Mouse (Mus musculus): ENCODE data around the gene Tectb. TPM values are rescaled to one million over a fixed set of nuclear protein-coding genes. Genes with fewer than 3 reads are reported as not detected.

The Tectb gene
- polyA plus RNA-seq, 1 experiment from 2014 or later = not detected

GRCm38 (mm10) chr19:55219359-55219758, 38.8 kb downstream of the Tectb start:
- Histone ChIP-seq H3K4me2 (ENCODE audit: low read length) (peak overlapping the region; percentile 81; the same call in 1 of the 2 replicates), H3K4me1 (ENCODE audit: control insufficient read depth in 2 of 2, insufficient read depth in 2 of 2, low read length in 2 of 2) (peaks cover 5 to 9% of the 10 kb centered on the region in 2 experiments; a peak in 2 of 4 replicates), H3K4me3 (ENCODE audit: control insufficient read depth in 1 of 2, insufficient read depth in 1 of 2, low read depth in 1 of 2, low read length in 2 of 2) (no peak overlapping the region), H3K36me3 (ENCODE audit: control insufficient read depth, insufficient read depth, low read length) (no peaks in the 10 kb centered on the region), H3K27me3 (ENCODE audit: control insufficient read depth, insufficient read depth, low read length) (no peaks in the 10 kb centered on the region), H3K9ac (ENCODE audit: low read length) (no peak overlapping the region), H3K27ac (replicated peaks in 1 of 2; ENCODE audit: control insufficient read depth in 1 of 2, insufficient read depth in 1 of 2, low read depth in 2 of 2, low read length in 2 of 2) (no peak overlapping the region), H3K9me3 (ENCODE audit: control insufficient read depth, low read length) (no peaks in the 10 kb centered on the region)
- WGBS = 67% methylated on average over 8 of the region's 8 CpGs
- no peak for ATAC-seq (ENCODE audit: insufficient number of reproducible peaks, insufficient read depth, low FRiP score, low read depth)

DNA sequence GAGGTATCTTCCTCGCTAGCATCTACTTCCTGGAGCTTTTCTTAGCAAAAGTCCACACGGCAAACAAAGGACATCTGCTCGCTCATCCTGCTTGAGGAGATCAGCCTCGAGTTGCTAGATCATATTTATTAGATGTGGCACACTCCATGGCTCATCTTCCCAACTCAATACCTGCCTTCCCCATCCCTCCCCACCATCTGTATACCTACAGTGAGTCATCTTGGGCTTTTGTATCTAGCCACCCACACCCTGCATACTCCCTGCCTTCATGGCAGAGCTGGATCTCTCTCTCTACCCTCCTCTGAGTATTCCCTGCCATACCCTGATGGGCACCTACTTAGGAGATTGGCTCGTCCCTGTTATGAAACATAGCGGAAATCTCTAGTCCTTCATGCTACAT, 40.7 kb downstream of the Tectb start:
- H3K27me3 ChIP-seq (ENCODE audit: control insufficient read depth, insufficient read depth, low read length) = no peaks in the 10 kb centered on the region
- 77% methylated on average over 6 of the region's 6 CpGs for WGBS
- H3K9me3 ChIP-seq (ENCODE audit: control insufficient read depth, low read length) = no peaks in the 10 kb centered on the region
- no peak overlapping the region for H3K4me3 ChIP-seq (ENCODE audit: control insufficient read depth in 1 of 2, insufficient read depth in 1 of 2, low read depth in 1 of 2, low read length in 2 of 2)
- H3K4me1 ChIP-seq (ENCODE audit: control insufficient read depth in 2 of 2, insufficient read depth in 2 of 2, low read length in 2 of 2) = peaks cover 5 to 9% of the 10 kb centered on the region in 2 experiments; a peak in 2 of 4 replicates
- no peaks in the 10 kb centered on the region for H3K36me3 ChIP-seq (ENCODE audit: control insufficient read depth, insufficient read depth, low read length)
- H3K4me2 ChIP-seq (ENCODE audit: low read length) = no peak overlapping the region
- no peak overlapping the region for H3K27ac ChIP-seq (replicated peaks in 1 of 2; ENCODE audit: control insufficient read depth in 1 of 2, insufficient read depth in 1 of 2, low read depth in 2 of 2, low read length in 2 of 2)
- H3K9ac ChIP-seq (ENCODE audit: low read length) = no peak overlapping the region
- ATAC-seq (ENCODE audit: insufficient number of reproducible peaks, insufficient read depth, low FRiP score, low read depth) = no peak

DNA sequence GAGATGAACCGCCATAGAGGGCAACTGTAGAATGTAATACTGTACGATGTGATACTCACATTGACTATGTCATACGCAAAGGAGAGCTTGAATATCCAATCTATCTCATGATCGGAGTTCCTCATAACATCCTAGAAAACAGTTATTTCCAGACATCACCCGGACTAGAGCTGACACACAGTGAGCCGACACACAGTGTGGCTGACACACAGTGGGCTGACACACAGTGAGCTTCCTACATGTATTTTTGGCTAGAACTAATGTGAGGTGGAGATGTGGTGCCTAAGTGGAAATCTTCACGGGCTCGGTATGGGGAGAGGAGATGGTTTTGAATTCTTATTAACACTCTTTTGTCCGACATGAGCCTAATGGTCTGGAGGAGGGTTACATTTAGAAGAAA, 41.7 kb downstream of the Tectb start:
- Histone ChIP-seq H3K27ac (replicated peaks in 1 of 2; ENCODE audit: control insufficient read depth in 1 of 2, insufficient read depth in 1 of 2, low read depth in 2 of 2, low read length in 2 of 2) (no peak overlapping the region), H3K4me1 (ENCODE audit: control insufficient read depth in 2 of 2, insufficient read depth in 2 of 2, low read length in 2 of 2) (peaks cover 5 to 9% of the 10 kb centered on the region in 2 experiments; a peak in 2 of 4 replicates), H3K9ac (ENCODE audit: low read length) (no peak overlapping the region), H3K4me3 (ENCODE audit: control insufficient read depth in 1 of 2, insufficient read depth in 1 of 2, low read depth in 1 of 2, low read length in 2 of 2) (no peak overlapping the region), H3K27me3 (ENCODE audit: control insufficient read depth, insufficient read depth, low read length) (no peaks in the 10 kb centered on the region), H3K36me3 (ENCODE audit: control insufficient read depth, insufficient read depth, low read length) (no peaks in the 10 kb centered on the region), H3K9me3 (ENCODE audit: control insufficient read depth, low read length) (no peaks in the 10 kb centered on the region), H3K4me2 (ENCODE audit: low read length) (no peak overlapping the region)
- WGBS = 83% methylated on average over 9 of the region's 9 CpGs
- ATAC-seq (ENCODE audit: insufficient number of reproducible peaks, insufficient read depth, low FRiP score, low read depth) = no peak

DNA sequence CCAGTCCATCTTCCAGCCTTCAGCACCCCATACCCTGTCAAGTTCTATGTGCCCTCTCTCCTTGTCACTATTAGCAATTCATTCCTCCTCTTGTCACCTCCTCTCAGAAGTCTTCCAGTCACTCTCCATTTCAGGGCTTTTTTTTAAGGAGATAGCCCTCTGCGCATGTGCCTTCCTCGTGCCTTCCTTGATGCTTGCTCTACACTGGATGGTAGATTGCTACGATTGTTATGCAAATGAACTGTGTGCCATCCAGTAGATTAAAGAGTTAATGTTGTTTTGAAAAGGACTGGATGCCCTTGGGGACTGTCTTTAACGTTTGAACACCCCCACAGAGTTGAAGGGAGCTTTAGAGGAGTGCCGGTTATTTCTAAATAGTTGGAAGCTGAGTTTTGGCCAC, 46.1 kb downstream of the Tectb start:
- ATAC-seq (ENCODE audit: insufficient number of reproducible peaks, insufficient read depth, low FRiP score, low read depth) = no peak
- Histone ChIP-seq H3K4me1 (ENCODE audit: control insufficient read depth in 2 of 2, insufficient read depth in 2 of 2, low read length in 2 of 2) (peaks cover 0 to 5% of the 10 kb centered on the region in 2 experiments; a peak in 2 of 4 replicates), H3K9ac (ENCODE audit: low read length) (no peak overlapping the region), H3K4me3 (ENCODE audit: control insufficient read depth in 1 of 2, insufficient read depth in 1 of 2, low read depth in 1 of 2, low read length in 2 of 2) (no peak overlapping the region), H3K4me2 (ENCODE audit: low read length) (no peak overlapping the region), H3K27ac (replicated peaks in 1 of 2; ENCODE audit: control insufficient read depth in 1 of 2, insufficient read depth in 1 of 2, low read depth in 2 of 2, low read length in 2 of 2) (no peak overlapping the region), H3K9me3 (ENCODE audit: control insufficient read depth, low read length) (no peaks in the 10 kb centered on the region), H3K36me3 (ENCODE audit: control insufficient read depth, insufficient read depth, low read length) (no peaks in the 10 kb centered on the region), H3K27me3 (ENCODE audit: control insufficient read depth, insufficient read depth, low read length) (no peaks in the 10 kb centered on the region)
- 64% methylated on average over 5 of the region's 5 CpGs for WGBS

GRCm38 (mm10) chr19:55227135-55227534, 46.6 kb downstream of the Tectb start:
- Histone ChIP-seq H3K9ac (ENCODE audit: low read length) (no peak overlapping the region), H3K27me3 (ENCODE audit: control insufficient read depth, insufficient read depth, low read length) (no peaks in the 10 kb centered on the region), H3K4me3 (ENCODE audit: control insufficient read depth in 1 of 2, insufficient read depth in 1 of 2, low read depth in 1 of 2, low read length in 2 of 2) (no peak overlapping the region), H3K4me2 (ENCODE audit: low read length) (no peak overlapping the region), H3K4me1 (ENCODE audit: control insufficient read depth in 2 of 2, insufficient read depth in 2 of 2, low read length in 2 of 2) (peaks cover 1 to 5% of the 10 kb centered on the region in 2 experiments; a peak in 3 of 4 replicates), H3K27ac (replicated peaks in 1 of 2; ENCODE audit: control insufficient read depth in 1 of 2, insufficient read depth in 1 of 2, low read depth in 2 of 2, low read length in 2 of 2) (no peak overlapping the region), H3K9me3 (ENCODE audit: control insufficient read depth, low read length) (no peaks in the 10 kb centered on the region), H3K36me3 (ENCODE audit: control insufficient read depth, insufficient read depth, low read length) (no peaks in the 10 kb centered on the region)
- 71% methylated on average over 7 of the region's 7 CpGs for WGBS
- no peak for ATAC-seq (ENCODE audit: insufficient number of reproducible peaks, insufficient read depth, low FRiP score, low read depth)

- Histone ChIP-seq H3K36me3 (ENCODE audit: control insufficient read depth, insufficient read depth, low read length) (no peaks in the 10 kb centered on the region), H3K4me1 (ENCODE audit: control insufficient read depth in 2 of 2, insufficient read depth in 2 of 2, low read length in 2 of 2) (peaks cover 3 to 5% of the 10 kb centered on the region in 2 experiments; a peak in 3 of 4 replicates), H3K27me3 (ENCODE audit: control insufficient read depth, insufficient read depth, low read length) (no peaks in the 10 kb centered on the region), H3K27ac (replicated peaks in 1 of 2; ENCODE audit: control insufficient read depth in 1 of 2, insufficient read depth in 1 of 2, low read depth in 2 of 2, low read length in 2 of 2) (no peak overlapping the region), H3K9ac (ENCODE audit: low read length) (no peak overlapping the region), H3K4me2 (ENCODE audit: low read length) (no peak overlapping the region), H3K9me3 (ENCODE audit: control insufficient read depth, low read length) (no peaks in the 10 kb centered on the region), H3K4me3 (ENCODE audit: control insufficient read depth in 1 of 2, insufficient read depth in 1 of 2, low read depth in 1 of 2, low read length in 2 of 2) (no peak overlapping the region)
- 68% methylated on average over 10 of the region's 10 CpGs for WGBS
- no peak for ATAC-seq (ENCODE audit: insufficient number of reproducible peaks, insufficient read depth, low FRiP score, low read depth)
Observed at GRCm38 (mm10) chr19:55231081-55231480, 50.5 kb downstream of the Tectb start.

DNA sequence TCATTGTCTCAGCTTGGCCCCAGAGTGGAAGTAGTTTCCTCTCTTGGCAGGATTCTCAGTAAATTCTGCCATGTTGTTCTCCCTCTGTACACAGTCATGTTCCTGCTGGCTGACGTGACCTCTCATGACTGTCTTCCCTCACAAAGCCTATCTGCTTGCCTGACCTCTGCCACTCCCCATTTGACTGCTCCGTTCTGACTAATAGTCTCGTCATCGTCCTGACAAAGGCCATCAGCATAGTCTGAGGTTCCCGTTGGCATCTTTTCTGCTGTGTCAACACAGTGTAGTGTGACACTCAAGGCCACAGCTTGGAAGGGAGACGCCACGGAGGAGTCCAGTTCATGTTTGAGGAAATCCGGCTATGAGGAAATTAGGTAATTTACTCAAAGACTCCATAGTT, 51.6 kb downstream of the Tectb start:
- Histone ChIP-seq H3K27me3 (ENCODE audit: control insufficient read depth, insufficient read depth, low read length) (no peaks in the 10 kb centered on the region), H3K9ac (ENCODE audit: low read length) (no peak overlapping the region), H3K36me3 (ENCODE audit: control insufficient read depth, insufficient read depth, low read length) (no peaks in the 10 kb centered on the region), H3K27ac (replicated peaks in 1 of 2; ENCODE audit: control insufficient read depth in 1 of 2, insufficient read depth in 1 of 2, low read depth in 2 of 2, low read length in 2 of 2) (peak overlapping the region in 1 of 2 experiments; percentile 56; a peak in 2 of 4 replicates), H3K4me2 (ENCODE audit: low read length) (no peak overlapping the region), H3K4me1 (ENCODE audit: control insufficient read depth in 2 of 2, insufficient read depth in 2 of 2, low read length in 2 of 2) (peaks cover 3 to 5% of the 10 kb centered on the region in 2 experiments; a peak in 3 of 4 replicates), H3K9me3 (ENCODE audit: control insufficient read depth, low read length) (no peaks in the 10 kb centered on the region), H3K4me3 (ENCODE audit: control insufficient read depth in 1 of 2, insufficient read depth in 1 of 2, low read depth in 1 of 2, low read length in 2 of 2) (no peak overlapping the region)
- 34% methylated on average over 8 of the region's 8 CpGs for WGBS
- 0 out of 2 replicates have a peak, but pooled peaks have one; percentile 47 for ATAC-seq (ENCODE audit: insufficient number of reproducible peaks, insufficient read depth, low FRiP score, low read depth)

DNA sequence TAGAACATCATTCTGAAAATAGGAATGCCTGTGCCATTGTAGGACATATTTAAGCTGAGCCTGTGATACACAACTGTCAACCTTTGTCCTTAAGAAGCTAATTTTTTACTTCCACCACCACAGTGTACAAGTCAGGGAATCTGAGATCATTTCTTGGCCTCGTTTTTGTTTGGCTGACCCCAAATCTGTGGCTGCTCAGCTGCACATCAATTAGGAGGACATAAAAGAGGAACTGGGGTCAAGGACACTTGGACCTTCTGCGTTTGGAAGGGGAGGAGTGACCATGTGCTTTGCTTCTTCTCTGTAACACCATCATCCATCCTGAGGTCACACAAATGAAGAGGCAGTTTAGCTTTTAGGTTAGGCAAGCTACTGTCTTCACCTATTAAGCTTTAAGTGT, 55.5 kb downstream of the Tectb start:
- Histone ChIP-seq H3K4me2 (ENCODE audit: low read length) (no peak overlapping the region), H3K9ac (ENCODE audit: low read length) (no peak overlapping the region), H3K4me1 (ENCODE audit: control insufficient read depth in 2 of 2, insufficient read depth in 2 of 2, low read length in 2 of 2) (peaks cover 4 to 5% of the 10 kb centered on the region in 2 experiments; a peak in 3 of 4 replicates), H3K27me3 (ENCODE audit: control insufficient read depth, insufficient read depth, low read length) (no peaks in the 10 kb centered on the region), H3K36me3 (ENCODE audit: control insufficient read depth, insufficient read depth, low read length) (no peaks in the 10 kb centered on the region), H3K4me3 (ENCODE audit: control insufficient read depth in 1 of 2, insufficient read depth in 1 of 2, low read depth in 1 of 2, low read length in 2 of 2) (no peak overlapping the region), H3K9me3 (ENCODE audit: control insufficient read depth, low read length) (no peaks in the 10 kb centered on the region), H3K27ac (replicated peaks in 1 of 2; ENCODE audit: control insufficient read depth in 1 of 2, insufficient read depth in 1 of 2, low read depth in 2 of 2, low read length in 2 of 2) (no peak overlapping the region)
- 62% methylated on average over 2 of the region's 2 CpGs for WGBS
- ATAC-seq (ENCODE audit: insufficient number of reproducible peaks, insufficient read depth, low FRiP score, low read depth) = no peak

Data from heart, embryonic 14.5 days (tissue).